ENCODE assay signal across 19 mouse cellular contexts in genomic region chr5:66088247-66088901, GRCm38 (mm10).
DNase-seq lines count a peak whose midpoint lies in the region; ATAC-seq and TF ChIP-seq lines count a peak whose summit lies in the region.
"Had no signal": no experiment of that assay in that cellular context is flagged by ENCODE, and none has a peak within 500 bp of the region (broad histone marks: within the 10 kb centered on the region; RNA-seq: fewer than 3 reads in every experiment).

No protein-coding gene starts in this region.

- TF ChIP-seq CTCF in small intestine, adult 2 months (IDR thresholded peaks at IDR 0.05; ENCODE audit: extremely low read depth, insufficient read length, insufficient replicate concordance, low read depth, low read length): no peak

- H3K4me3 ChIP-seq in small intestine, adult 2 months (ENCODE audit: low read depth, low read length): no peak overlapping the region
- H3K4me3 ChIP-seq: forebrain, embryonic 13.5 days; liver, embryonic 12.5 days; lung, embryonic 15.5 days; neural tube, embryonic 13.5 days had no signal

- peaks cover 13% of the 10 kb centered on the region for H3K4me1 ChIP-seq in small intestine, adult 2 months (ENCODE audit: control insufficient read depth, insufficient read depth, insufficient read length, low read length)
- H3K4me1 ChIP-seq: forebrain, embryonic 13.5 days; neural tube, embryonic 13.5 days had no signal

- no peaks in the 10 kb centered on the region for H3K36me3 ChIP-seq in small intestine, adult 2 months (ENCODE audit: control insufficient read depth, insufficient read depth, low read length)
- H3K36me3 ChIP-seq: liver, embryonic 12.5 days; lung, embryonic 15.5 days; neural tube, embryonic 13.5 days had no signal

- H3K27me3 ChIP-seq in small intestine, adult 2 months (ENCODE audit: control insufficient read depth, insufficient read depth, low read length): no peaks in the 10 kb centered on the region
- H3K27me3 ChIP-seq: forebrain, embryonic 13.5 days; liver, embryonic 12.5 days; lung, embryonic 15.5 days; neural tube, embryonic 13.5 days had no signal

- ATAC-seq in common myeloid progenitor, adult 5-6 weeks (replicated peaks; ENCODE audit: low read depth, poor library complexity, severe bottlenecking): 0 out of 2 replicates have a peak, but pooled peaks have one; percentile 21
- ATAC-seq: forebrain, embryonic 13.5 days; inflammation-experienced regulatory T-cells, adult 6 months; liver, embryonic 12.5 days had no signal

- intact Hi-C loops in heart, postnatal 14 days (cut with DNase I): no loop called here

- H3K27ac ChIP-seq in small intestine, adult 2 months (ENCODE audit: insufficient read depth, low read depth, low read length): peak overlapping the region; percentile 20; the same call in 1 of the 2 replicates
- H3K27ac ChIP-seq: forebrain, embryonic 13.5 days; liver, embryonic 12.5 days; lung, embryonic 15.5 days; neural tube, embryonic 13.5 days had no signal

- DNase-seq in adrenal gland, postnatal 14 days: peak; percentile 37
- no peak for DNase-seq in adrenal gland, adult 8-10 months
- peak; percentile 49 for DNase-seq in lung, postnatal 36 days
- no peak for DNase-seq in lung, postnatal 25 days (ENCODE audit: low spot score)
- DNase-seq in thymus, postnatal 36 days: no peak
- DNase-seq in heart, postnatal 14 days: no peak
- DNase-seq: cerebellum, adult 11 months; cerebellum, postnatal 14 days; heart, adult 18-20 months; kidney, postnatal 4 days; right cerebral cortex, postnatal 25 days; thymus, postnatal 4 days had no signal

- no peak for TF ChIP-seq POLR2A in small intestine, adult 2 months (IDR thresholded peaks at IDR 0.05; ENCODE audit: low read depth, low read length)

- WGBS in small intestine, adult 2 months: 64% methylated on average over 4 of the region's 4 CpGs

Comparison
In these comparisons a context has a peak if more than half of its experiments do, and no peak if none do; other contexts are left out.
1. DNase-seq: peak in adrenal gland, postnatal 14 days (single experiment) and lung, postnatal 36 days (single experiment); none in adrenal gland, adult 8-10 months (single experiment), lung, postnatal 25 days (single experiment), thymus, postnatal 36 days (0 of 2) and heart, postnatal 14 days (0 of 2).